Mouse (Mus musculus) thymus, adult 2 months (tissue): ENCODE data around the gene Vti1a.

Source experiments
- CTCF ChIP-seq: fragments of 200-500 bp; IDR thresholded peaks from 2 replicates; pipeline ENCODE4 v1.5.1; 2012; ENCODE audit warnings: mild to moderate bottlenecking, control low read depth, low read length, moderate library complexity, borderline replicate concordance; ENCODE audit not compliant: control insufficient read depth, poor library complexity, insufficient read depth; ENCODE audit errors: extremely low read depth
- POLR2A ChIP-seq: fragments of 200-500 bp; IDR thresholded peaks from 2 replicates; pipeline ENCODE4 v1.6.1; 2012; ENCODE audit warnings: mild to moderate bottlenecking, low read length, control low read depth, moderate library complexity; ENCODE audit not compliant: control insufficient read depth, poor library complexity, insufficient read depth; ENCODE audit errors: extremely low read depth

DNA sequence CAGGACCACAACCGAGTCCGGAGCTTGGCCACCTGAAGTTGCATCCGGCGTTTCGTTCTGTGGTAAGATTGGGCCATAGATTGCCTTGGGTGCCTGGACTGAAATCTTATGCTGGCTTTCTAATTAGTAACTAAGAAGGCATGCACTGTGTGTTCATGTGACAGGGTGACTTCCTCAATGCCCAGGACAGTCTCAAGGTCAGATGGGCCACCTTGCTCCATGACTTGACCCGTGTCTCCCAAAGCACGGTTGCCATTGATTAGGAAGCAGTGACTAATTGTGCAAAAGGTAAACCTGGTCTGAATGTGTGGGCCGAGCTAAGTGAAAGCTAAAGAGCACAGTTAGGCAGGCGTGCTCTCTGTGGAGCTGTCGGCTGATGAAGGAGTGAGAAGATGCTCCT, 232.1 kb downstream of the Vti1a start:
- TF ChIP-seq POLR2A (0 out of 2 replicates have a peak, but pooled peaks have one; percentile 18), CTCF (no peak)
